Comparison of ENCODE assay signal across 8 mouse cellular contexts in the genomic region with DNA sequence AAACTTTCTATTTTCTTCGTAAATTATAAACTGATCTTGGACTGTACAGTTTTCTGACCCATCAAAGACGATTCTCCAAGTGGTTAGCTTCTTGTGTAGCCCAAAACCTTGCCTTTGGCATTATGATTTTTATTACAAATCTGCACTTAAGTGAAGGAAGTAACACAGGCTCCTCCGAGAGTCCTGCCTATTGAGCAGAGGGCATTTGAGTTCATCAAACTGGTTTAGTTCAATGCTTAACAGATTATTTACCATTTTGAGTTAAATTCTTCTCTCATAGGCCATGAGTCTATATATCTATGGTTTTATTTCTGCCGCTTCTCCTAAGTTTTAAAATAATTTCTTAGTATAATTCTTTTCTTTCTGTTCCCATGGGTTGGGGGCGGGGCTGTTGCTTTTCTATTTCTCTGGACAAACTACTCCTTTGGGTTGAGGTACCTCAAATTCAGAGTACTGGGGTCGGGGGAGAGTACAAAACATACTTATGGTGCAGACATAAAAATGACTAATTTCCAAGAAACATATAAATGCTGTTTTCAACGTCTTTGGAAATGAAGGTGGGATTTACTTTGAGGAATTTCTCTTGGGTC. TPM values are rescaled to one million over a fixed set of nuclear protein-coding genes. Genes with fewer than 3 reads are reported as not detected.
DNase-seq lines count a peak whose midpoint lies in the region; ATAC-seq and TF ChIP-seq lines count a peak whose summit lies in the region.

No protein-coding gene starts in this region.

- no peak overlapping the region for H3K4me3 ChIP-seq in spleen, adult 2 months (ENCODE audit: extremely low read depth, insufficient read depth, insufficient read length)
- peak overlapping the region; percentile 58 for H3K4me3 ChIP-seq in neural tube, embryonic 15.5 days (replicated peaks)

- no peak for TF ChIP-seq POLR2A in spleen, adult 2 months (IDR thresholded peaks at IDR 0.05; ENCODE audit: low read depth, low read length)

- DNase-seq in spleen, adult 2 months (ENCODE audit: low read depth in 1 of 2, low spot score in 2 of 2), result no peak
- DNase-seq in spleen, adult 12 weeks (ENCODE audit: low spot score), result no peak
- peak; percentile 59 for DNase-seq in embryo, embryonic 10.5 days (ENCODE audit: low spot score)
- peak; percentile 17 to 43 for DNase-seq in heart, postnatal 10 days
- peak; percentile 25 for DNase-seq in liver
- no peak for DNase-seq in layer of hippocampus, postnatal 10 days (ENCODE audit: low spot score in 2 of 2)
- DNase-seq in gastrocnemius, adult 18-20 months (ENCODE audit: low spot score), result no peak

- H3K9ac ChIP-seq in neural tube, embryonic 15.5 days (replicated peaks), result peak overlapping the region; percentile 37; the same call in 1 of the 2 replicates

- 21% methylated on average over 7 of the region's 7 CpGs for WGBS in spleen, adult 2 months
- 26% methylated on average over 7 of the region's 7 CpGs for WGBS in neural tube, embryonic 15.5 days

- H3K36me3 ChIP-seq in spleen, adult 2 months (ENCODE audit: control insufficient read depth, insufficient read depth, low read length), result no peaks in the 10 kb centered on the region
- no peaks in the 10 kb centered on the region for H3K36me3 ChIP-seq in neural tube, embryonic 15.5 days

- no peak for TF ChIP-seq CTCF in spleen, adult 2 months (IDR thresholded peaks at IDR 0.05; ENCODE audit: extremely low read depth, insufficient read depth, insufficient read length, insufficient replicate concordance)

- peaks cover 2% of the 10 kb centered on the region; the same call in 1 of the 2 replicates for H3K4me1 ChIP-seq in spleen, adult 2 months (ENCODE audit: control insufficient read depth, insufficient read depth, insufficient read length)
- peaks cover 26% of the 10 kb centered on the region for H3K4me1 ChIP-seq in neural tube, embryonic 15.5 days

- intact Hi-C loops in heart, postnatal 10 days (cut with DNase I), result loop anchor here (1.0 to 5.0 kb wide), 4 partner anchors 36 to 114 kb away; a partner anchor contains a TSS

- H3K9me3 ChIP-seq in neural tube, embryonic 15.5 days (replicated peaks), result no peaks in the 10 kb centered on the region

- no peak for ATAC-seq in neural tube, embryonic 15.5 days (ENCODE audit: low FRiP score)

- peak overlapping the region; percentile 99 for H3K4me2 ChIP-seq in neural tube, embryonic 15.5 days

- H3K27me3 ChIP-seq in spleen, adult 2 months (ENCODE audit: control insufficient read depth, insufficient read depth, low read length), result no peaks in the 10 kb centered on the region
- H3K27me3 ChIP-seq in neural tube, embryonic 15.5 days (replicated peaks), result no peaks in the 10 kb centered on the region

- H3K27ac ChIP-seq in spleen, adult 2 months (ENCODE audit: insufficient read depth, low read length), result peak overlapping the region; percentile 64
- peak overlapping the region; percentile 95 for H3K27ac ChIP-seq in neural tube, embryonic 15.5 days (replicated peaks)

RNA-seq across cellular contexts. Expression of a gene that starts 0.6 kb away (rescaled TPM):
- 2.9 and 3.7 TPM in 2 replicates for polyA plus RNA-seq in spleen, adult 2 months (2012; rRNA removed)
- 100 to 1,000 TPM; 138 to 168 TPM for total RNA-seq in heart, postnatal 10 days (2021)
- 4.3 and 7.0 TPM in 2 replicates for polyA plus RNA-seq in neural tube, embryonic 15.5 days (2015; fragmentation: Nextera tagmentation; extraction: Ambion mirVana)
- 10 to 100 TPM; 69.3 to 81.5 TPM for total RNA-seq in layer of hippocampus, postnatal 10 days (2021)
- total RNA-seq in gastrocnemius, adult 18-20 months (2021), result 10 to 100 TPM; 31.1 to 41.1 TPM

RNA-seq across cellular contexts. Expression of a gene that starts 2.0 kb away (rescaled TPM):
- 2.8 and 3.8 TPM in 2 replicates for polyA plus RNA-seq in spleen, adult 2 months (2012; rRNA removed)
- total RNA-seq in heart, postnatal 10 days (2021), result 10 to 100 TPM; 18.8 to 19.8 TPM
- 1.7 and 2.0 TPM in 2 replicates for polyA plus RNA-seq in neural tube, embryonic 15.5 days (2015; fragmentation: Nextera tagmentation; extraction: Ambion mirVana)
- total RNA-seq in layer of hippocampus, postnatal 10 days (2021), result 1 to 10 TPM; 6.7 to 8.4 TPM
- 10 to 100 TPM; 13.2 to 15.7 TPM for total RNA-seq in gastrocnemius, adult 18-20 months (2021)

RNA-seq across cellular contexts. Expression of a gene that starts 41.6 kb away (rescaled TPM):
- 19.1 and 20.9 TPM in 2 replicates for polyA plus RNA-seq in spleen, adult 2 months (2012; rRNA removed)
- total RNA-seq in heart, postnatal 10 days (2021), result 100 to 1,000 TPM; 167 to 189 TPM
- polyA plus RNA-seq in neural tube, embryonic 15.5 days (2015; fragmentation: Nextera tagmentation; extraction: Ambion mirVana), result 31.8 and 54.1 TPM in 2 replicates
- total RNA-seq in layer of hippocampus, postnatal 10 days (2021), result 100 to 1,000 TPM; 147 to 163 TPM
- 10 to 100 TPM; 33.6 to 46.4 TPM for total RNA-seq in gastrocnemius, adult 18-20 months (2021)

RNA-seq across cellular contexts. Expression of a gene that starts 47.4 kb away (rescaled TPM):
- 20.9 and 27.9 TPM in 2 replicates for polyA plus RNA-seq in spleen, adult 2 months (2012; rRNA removed)
- total RNA-seq in heart, postnatal 10 days (2021), result 10 to 100 TPM; 26.2 to 30.6 TPM
- polyA plus RNA-seq in neural tube, embryonic 15.5 days (2015; fragmentation: Nextera tagmentation; extraction: Ambion mirVana), result 0.88 and 2.0 TPM in 2 replicates
- total RNA-seq in layer of hippocampus, postnatal 10 days (2021), result 10 to 100 TPM; 13.0 to 15.0 TPM
- 1 to 10 TPM; 3.2 to 3.7 TPM for total RNA-seq in gastrocnemius, adult 18-20 months (2021)

RNA-seq across cellular contexts. Expression of a gene that starts 48.8 kb away (rescaled TPM):
- 12.2 and 23.2 TPM in 2 replicates for polyA plus RNA-seq in spleen, adult 2 months (2012; rRNA removed)
- total RNA-seq in heart, postnatal 10 days (2021), result 10 to 100 TPM; 32.3 to 37.7 TPM
- 0.97 TPM in 1 of 2 replicates, not detected in the other for polyA plus RNA-seq in neural tube, embryonic 15.5 days (2015; fragmentation: Nextera tagmentation; extraction: Ambion mirVana)
- total RNA-seq in layer of hippocampus, postnatal 10 days (2021), result 1 to 10 TPM; 5.3 to 5.6 TPM
- total RNA-seq in gastrocnemius, adult 18-20 months (2021), result 1 to 10 TPM in 1 of 2 experiments, under 1 TPM in 1; 0.80 to 1.7 TPM

Comparison
In these comparisons a context has a peak if more than half of its experiments do, and no peak if none do; other contexts are left out.
1. DNase-seq: peak in embryo, embryonic 10.5 days (single experiment), heart, postnatal 10 days (2 of 2) and liver (single experiment); none in spleen, adult 2 months (0 of 2), spleen, adult 12 weeks (single experiment), layer of hippocampus, postnatal 10 days (0 of 2) and gastrocnemius, adult 18-20 months (single experiment).